Comparison of ENCODE assay signal across 35 mouse cellular contexts in genomic region chr1:83058481-83058880, GRCm38 (mm10). TPM values are rescaled to one million over a fixed set of nuclear protein-coding genes. Genes with fewer than 3 reads are reported as not detected.
A peak's percentile ranks its signal among the peaks of the same experiment; 100 is the strongest.
DNase-seq lines count a peak whose midpoint lies in the region; ATAC-seq lines count a peak whose summit lies in the region.
"Had no signal": no experiment of that assay in that cellular context is flagged by ENCODE, and none has a peak within 500 bp of the region (broad histone marks: within the 10 kb centered on the region; RNA-seq: fewer than 3 reads in every experiment).

No protein-coding gene starts in this region.

- H3K27ac ChIP-seq in heart, embryonic 10.5 days = no peak overlapping the region
- no peak overlapping the region for H3K27ac ChIP-seq in kidney, embryonic 16.5 days (ENCODE audit: low read length)
- no peak overlapping the region for H3K27ac ChIP-seq in hindbrain, embryonic 10.5 days
- H3K27ac ChIP-seq: heart, embryonic 15.5 days; hindbrain, embryonic 14.5 days; liver, embryonic 12.5 days; midbrain, embryonic 13.5 days had no signal

- ATAC-seq in kidney, embryonic 16.5 days (ENCODE audit: low FRiP score, low TSS enrichment) = no peak
- ATAC-seq: forebrain, embryonic 14.5 days; liver, embryonic 12.5 days; liver, postnatal 0 days; midbrain, embryonic 13.5 days had no signal

- intact Hi-C loops in heart, postnatal 10 days (cut with DNase I) = no loop called here

- H3K4me1 ChIP-seq in heart, embryonic 10.5 days = peaks cover 11% of the 10 kb centered on the region
- H3K4me1 ChIP-seq in kidney, embryonic 16.5 days (ENCODE audit: insufficient read depth, low read length) = no peaks in the 10 kb centered on the region
- H3K4me1 ChIP-seq in hindbrain, embryonic 10.5 days (replicated peaks) = no peaks in the 10 kb centered on the region
- H3K4me1 ChIP-seq: liver, embryonic 12.5 days; midbrain, embryonic 13.5 days had no signal

- no peak overlapping the region for H3K4me3 ChIP-seq in heart, embryonic 10.5 days
- no peak overlapping the region for H3K4me3 ChIP-seq in kidney, embryonic 16.5 days (ENCODE audit: low read length)
- no peak overlapping the region for H3K4me3 ChIP-seq in hindbrain, embryonic 10.5 days
- H3K4me3 ChIP-seq: heart, embryonic 15.5 days; liver, embryonic 12.5 days; midbrain, embryonic 13.5 days had no signal

- H3K27me3 ChIP-seq in heart, embryonic 10.5 days (ENCODE audit: insufficient read depth, poor library complexity, severe bottlenecking) = no peaks in the 10 kb centered on the region
- no peaks in the 10 kb centered on the region for H3K27me3 ChIP-seq in kidney, embryonic 16.5 days (ENCODE audit: insufficient read depth, low read length)
- H3K27me3 ChIP-seq in hindbrain, embryonic 10.5 days (ENCODE audit: insufficient read depth, poor library complexity, severe bottlenecking) = no peaks in the 10 kb centered on the region
- H3K27me3 ChIP-seq: heart, embryonic 15.5 days; liver, embryonic 12.5 days; midbrain, embryonic 13.5 days had no signal

- no peaks in the 10 kb centered on the region for H3K36me3 ChIP-seq in heart, embryonic 10.5 days
- H3K36me3 ChIP-seq in kidney, embryonic 16.5 days (ENCODE audit: insufficient read depth, low read length) = no peaks in the 10 kb centered on the region
- H3K36me3 ChIP-seq in hindbrain, embryonic 10.5 days = no peaks in the 10 kb centered on the region
- H3K36me3 ChIP-seq: heart, embryonic 15.5 days; liver, embryonic 12.5 days; midbrain, embryonic 13.5 days had no signal

- 76% methylated on average over 1 of the region's 1 CpGs for WGBS in heart, embryonic 10.5 days
- 29% methylated on average over 1 of the region's 1 CpGs for WGBS in kidney, embryonic 16.5 days
- whole genome bisulfite sequencing in hindbrain, embryonic 10.5 days = 67% methylated on average over 1 of the region's 1 CpGs

- no peak overlapping the region for H3K9ac ChIP-seq in kidney, embryonic 16.5 days (replicated peaks; ENCODE audit: low read length)
- H3K9ac ChIP-seq: heart, embryonic 15.5 days; hindbrain, embryonic 14.5 days; liver, embryonic 12.5 days; liver, postnatal 0 days; midbrain, embryonic 13.5 days had no signal

- no peaks in the 10 kb centered on the region for H3K9me3 ChIP-seq in heart, embryonic 10.5 days
- H3K9me3 ChIP-seq in kidney, embryonic 16.5 days (ENCODE audit: low read length) = no peaks in the 10 kb centered on the region
- H3K9me3 ChIP-seq in hindbrain, embryonic 10.5 days = no peaks in the 10 kb centered on the region
- H3K9me3 ChIP-seq: heart, embryonic 15.5 days; liver, embryonic 12.5 days; midbrain, embryonic 13.5 days had no signal

- peak; percentile 51 for DNase-seq in heart, embryonic 10.5 days (ENCODE audit: low spot score)
- no peak for DNase-seq in heart, postnatal 10 days
- peak; percentile 37 to 47 for DNase-seq in kidney, adult 8-10 months
- DNase-seq in kidney, postnatal 10 days = peak; percentile 21
- peak; percentile 59 to 60 for DNase-seq in kidney, postnatal 36 days
- no peak for DNase-seq in hindbrain, embryonic 10.5 days (ENCODE audit: low spot score)
- DNase-seq: adrenal gland, postnatal 25 days; B cell, adult 2 months; cerebellum, adult 2 months; cerebellum, postnatal 14 days; gastrocnemius, postnatal 14 days; heart, postnatal 4 days; layer of hippocampus, postnatal 36 days; left cerebral cortex, postnatal 4 days; liver, postnatal 0 days; lung, postnatal 36 days; right cerebral cortex, adult 18-20 months; thymus, adult 2 months; thymus, postnatal 36 days had no signal

- H3K4me2 ChIP-seq in kidney, embryonic 16.5 days (replicated peaks; ENCODE audit: low read depth, low read length) = no peak overlapping the region
- H3K4me2 ChIP-seq: heart, embryonic 15.5 days; hindbrain, embryonic 14.5 days; liver, embryonic 12.5 days; midbrain, embryonic 13.5 days had no signal

RNA-seq across cellular contexts. Expression of gene A030005K14Rik, which starts 0.7 kb away (rescaled TPM):
- polyA plus RNA-seq in heart, embryonic 10.5 days (2016; fragmentation: Nextera tagmentation; extraction: Ambion mirVana) = not detected in 2 replicates
- not detected for total RNA-seq in heart, postnatal 10 days (2021)
- polyA plus RNA-seq in kidney, embryonic 16.5 days (2015; fragmentation: Nextera tagmentation; extraction: Ambion mirVana) = not detected in 2 replicates
- not detected in 2 replicates for polyA plus RNA-seq in hindbrain, embryonic 10.5 days (2016; fragmentation: Nextera tagmentation; extraction: Ambion mirVana)
- total RNA-seq: adrenal gland, postnatal 25 days; gastrocnemius, postnatal 14 days; granulocyte monocyte progenitor cell, adult 5-6 weeks; heart, postnatal 4 days; layer of hippocampus, postnatal 36 days; left cerebral cortex, postnatal 4 days; megakaryocyte, adult 5-6 weeks; neutrophil, adult 5-6 weeks had no signal
- polyA plus RNA-seq: cerebellum, adult 2 months; cortical plate, adult 2 months; embryonic facial prominence, embryonic 11.5 days; forebrain, embryonic 14.5 days; heart, embryonic 15.5 days; hindbrain, embryonic 14.5 days; large intestine, adult 2 months; limb, embryonic 14.5 days; liver, embryonic 12.5 days; liver, postnatal 0 days; lung, embryonic 16.5 days; midbrain, embryonic 13.5 days; neural tube, embryonic 11.5 days; spleen, adult 2 months; thymus, adult 2 months had no signal

RNA-seq across cellular contexts. Expression of gene Krtap28-13, which starts 2.2 kb away (rescaled TPM):
- 0.25 TPM in 1 of 2 replicates, not detected in the other for polyA plus RNA-seq in heart, embryonic 10.5 days (2016; fragmentation: Nextera tagmentation; extraction: Ambion mirVana)
- not detected for total RNA-seq in heart, postnatal 10 days (2021)
- not detected in 2 replicates for polyA plus RNA-seq in kidney, embryonic 16.5 days (2015; fragmentation: Nextera tagmentation; extraction: Ambion mirVana)
- not detected in 2 replicates for polyA plus RNA-seq in hindbrain, embryonic 10.5 days (2016; fragmentation: Nextera tagmentation; extraction: Ambion mirVana)
- total RNA-seq: adrenal gland, postnatal 25 days; gastrocnemius, postnatal 14 days; granulocyte monocyte progenitor cell, adult 5-6 weeks; heart, postnatal 4 days; layer of hippocampus, postnatal 36 days; left cerebral cortex, postnatal 4 days; megakaryocyte, adult 5-6 weeks; neutrophil, adult 5-6 weeks had no signal
- polyA plus RNA-seq: cerebellum, adult 2 months; cortical plate, adult 2 months; embryonic facial prominence, embryonic 11.5 days; forebrain, embryonic 14.5 days; heart, embryonic 15.5 days; hindbrain, embryonic 14.5 days; large intestine, adult 2 months; liver, embryonic 12.5 days; liver, postnatal 0 days; lung, embryonic 16.5 days; midbrain, embryonic 13.5 days; neural tube, embryonic 11.5 days; spleen, adult 2 months; thymus, adult 2 months had no signal

RNA-seq across cellular contexts. Expression of gene Gm47969, which starts 13.7 kb away (rescaled TPM):
- polyA plus RNA-seq in heart, embryonic 10.5 days (2016; fragmentation: Nextera tagmentation; extraction: Ambion mirVana) = not detected in 2 replicates
- total RNA-seq in heart, postnatal 10 days (2021) = not detected
- not detected in 2 replicates for polyA plus RNA-seq in kidney, embryonic 16.5 days (2015; fragmentation: Nextera tagmentation; extraction: Ambion mirVana)
- not detected in 2 replicates for polyA plus RNA-seq in hindbrain, embryonic 10.5 days (2016; fragmentation: Nextera tagmentation; extraction: Ambion mirVana)
- total RNA-seq: adrenal gland, postnatal 25 days; gastrocnemius, postnatal 14 days; granulocyte monocyte progenitor cell, adult 5-6 weeks; heart, postnatal 4 days; layer of hippocampus, postnatal 36 days; left cerebral cortex, postnatal 4 days; megakaryocyte, adult 5-6 weeks; neutrophil, adult 5-6 weeks had no signal
- polyA plus RNA-seq: cerebellum, adult 2 months; cortical plate, adult 2 months; embryonic facial prominence, embryonic 11.5 days; forebrain, embryonic 14.5 days; heart, embryonic 15.5 days; hindbrain, embryonic 14.5 days; large intestine, adult 2 months; limb, embryonic 14.5 days; liver, embryonic 12.5 days; liver, postnatal 0 days; lung, embryonic 16.5 days; midbrain, embryonic 13.5 days; neural tube, embryonic 11.5 days; spleen, adult 2 months; thymus, adult 2 months had no signal

RNA-seq across cellular contexts. Expression of gene Krtap28-10, which starts 16.2 kb away (rescaled TPM):
- polyA plus RNA-seq in heart, embryonic 10.5 days (2016; fragmentation: Nextera tagmentation; extraction: Ambion mirVana) = not detected in 2 replicates
- not detected for total RNA-seq in heart, postnatal 10 days (2021)
- polyA plus RNA-seq in kidney, embryonic 16.5 days (2015; fragmentation: Nextera tagmentation; extraction: Ambion mirVana) = not detected in 2 replicates
- polyA plus RNA-seq in hindbrain, embryonic 10.5 days (2016; fragmentation: Nextera tagmentation; extraction: Ambion mirVana) = not detected in 2 replicates
- total RNA-seq: adrenal gland, postnatal 25 days; gastrocnemius, postnatal 14 days; granulocyte monocyte progenitor cell, adult 5-6 weeks; heart, postnatal 4 days; layer of hippocampus, postnatal 36 days; left cerebral cortex, postnatal 4 days; megakaryocyte, adult 5-6 weeks; neutrophil, adult 5-6 weeks had no signal
- polyA plus RNA-seq: cerebellum, adult 2 months; cortical plate, adult 2 months; embryonic facial prominence, embryonic 11.5 days; forebrain, embryonic 14.5 days; heart, embryonic 15.5 days; hindbrain, embryonic 14.5 days; large intestine, adult 2 months; limb, embryonic 14.5 days; liver, embryonic 12.5 days; liver, postnatal 0 days; lung, embryonic 16.5 days; midbrain, embryonic 13.5 days; neural tube, embryonic 11.5 days; spleen, adult 2 months; thymus, adult 2 months had no signal

RNA-seq across cellular contexts. Expression of gene Slc19a3, which starts 20.2 kb away (rescaled TPM):
- 2.5 and 2.8 TPM in 2 replicates for polyA plus RNA-seq in heart, embryonic 10.5 days (2016; fragmentation: Nextera tagmentation; extraction: Ambion mirVana)
- total RNA-seq in heart, postnatal 10 days (2021) = under 1 TPM; 0.62 to 0.72 TPM
- 1.5 and 2.4 TPM in 2 replicates for polyA plus RNA-seq in kidney, embryonic 16.5 days (2015; fragmentation: Nextera tagmentation; extraction: Ambion mirVana)
- 0.47 and 0.67 TPM in 2 replicates for polyA plus RNA-seq in hindbrain, embryonic 10.5 days (2016; fragmentation: Nextera tagmentation; extraction: Ambion mirVana)
- total RNA-seq: adrenal gland, postnatal 25 days; gastrocnemius, postnatal 14 days; granulocyte monocyte progenitor cell, adult 5-6 weeks; megakaryocyte, adult 5-6 weeks; neutrophil, adult 5-6 weeks had no signal
- polyA plus RNA-seq: liver, postnatal 0 days had no signal

Comparison
In these comparisons a context has a peak if more than half of its experiments do, and no peak if none do; other contexts are left out.
1. DNase-seq: peak in heart, embryonic 10.5 days (single experiment), kidney, adult 8-10 months (2 of 2), kidney, postnatal 10 days (single experiment) and kidney, postnatal 36 days (2 of 2); none in heart, postnatal 10 days (0 of 2) and hindbrain, embryonic 10.5 days (single experiment).